Mouse (Mus musculus): ENCODE measurements around the gene Eif4b. TPM values are rescaled to one million over a fixed set of nuclear protein-coding genes. Genes with fewer than 3 reads are reported as not detected.

Eif4b gene
- total RNA-seq, 2 experiments from 2014 or later: 142 to 145 TPM

Other genes starting within 250 kb of the Eif4b start
- not detected for gene Krt1, start 223.0 kb upstream of the Eif4b start, total RNA-seq (2021)
- not detected for gene Krt77, start 204.1 kb upstream of the Eif4b start, total RNA-seq (2021)
- not detected for gene Krt76, start 180.9 kb upstream of the Eif4b start, total RNA-seq (2021)
- gene Krt4, start 149.0 kb upstream of the Eif4b start, total RNA-seq (2021): not detected
- under 1 TPM; 0.25 to 0.45 TPM for gene Krt79, start 133.4 kb upstream of the Eif4b start, total RNA-seq (2021)
- gene Krt78, start 119.5 kb upstream of the Eif4b start, total RNA-seq (2021): under 1 TPM in 1 of 2 experiments, not detected in 1; 0.07 TPM
- 1 to 10 TPM; 6.2 to 6.4 TPM for gene Krt8, start 69.3 kb upstream of the Eif4b start, total RNA-seq (2021)
- gene Krt18, start 45.6 kb upstream of the Eif4b start, total RNA-seq (2021): 10 to 100 TPM; 14.9 to 15.4 TPM
- gene Tns2, start 26.6 kb downstream of the Eif4b start, total RNA-seq (2021): 10 to 100 TPM; 65.8 to 70.3 TPM
- gene Spryd3, start 62.5 kb downstream of the Eif4b start, total RNA-seq (2021): 10 to 100 TPM; 19.9 to 22.6 TPM
- 10 to 100 TPM; 10.0 to 12.5 TPM for gene Igfbp6, start 70.6 kb downstream of the Eif4b start, total RNA-seq (2021)
- gene Soat2, start 76.8 kb downstream of the Eif4b start, total RNA-seq (2021): under 1 TPM; 0.11 to 0.17 TPM
- gene Zfp740, start 129.5 kb downstream of the Eif4b start, total RNA-seq (2021): 10 to 100 TPM; 45.3 to 49.4 TPM
- gene Csad, start 131.0 kb downstream of the Eif4b start, total RNA-seq (2021): 10 to 100 TPM; 26.8 to 29.9 TPM
- gene Itgb7, start 158.2 kb downstream of the Eif4b start, total RNA-seq (2021): 1 to 10 TPM in 1 of 2 experiments, under 1 TPM in 1; 0.98 to 1.0 TPM
- gene Rarg, start 183.7 kb downstream of the Eif4b start, total RNA-seq (2021): 10 to 100 TPM; 12.9 to 16.6 TPM
- gene Gm9918, start 196.8 kb downstream of the Eif4b start, total RNA-seq (2021): not detected
- gene Mfsd5, start 205.7 kb downstream of the Eif4b start, total RNA-seq (2021): 10 to 100 TPM; 21.1 to 22.7 TPM
- gene Espl1, start 222.5 kb downstream of the Eif4b start, total RNA-seq (2021): 10 to 100 TPM; 23.2 to 28.2 TPM

Measured in heart, postnatal 4 days (tissue).